Mouse (Mus musculus) olfactory bulb, adult 2 months (tissue): ENCODE results near the gene Zcwpw1.

Experiments
- CTCF ChIP-seq: fragments of 200-500 bp; IDR thresholded peaks from 2 replicates; pipeline ENCODE4 v1.5.1; 2012; ENCODE audit warnings: low read depth, mild to moderate bottlenecking, low read length, moderate library complexity; ENCODE audit not compliant: insufficient read depth
- POLR2A ChIP-seq: fragments of 200-500 bp; IDR thresholded peaks from 2 replicates; pipeline ENCODE4 v1.6.1; 2012; ENCODE audit warnings: mild to moderate bottlenecking, low read depth, low read length, moderate library complexity; ENCODE audit not compliant: insufficient read depth

- TF ChIP-seq POLR2A (no peak; the same call in 1 of the 2 replicates), CTCF (no peak)
These were observed 47.1 kb upstream of the Zcwpw1 start for GRCm38 (mm10) chr5:137740506-137740905.
